Mouse (Mus musculus) hindbrain, postnatal 0 days (tissue): Measurements from ENCODE around the gene Lrfn4. TPM values are rescaled to one million over a fixed set of nuclear protein-coding genes. Genes with fewer than 3 reads are reported as not detected.

Experiments used
- ATAC-seq: fragments of 200-750 bp; cut with Nextera tagmentation; 2 replicates; pipeline ENCODE4 v1.8.0; 2017; ENCODE audit warnings: mild to moderate bottlenecking, moderate TSS enrichment, moderate library complexity
- DNase-seq: peaks from one replicate; pipeline ENCODE4 v3.0.0-alpha.2; 2015; ENCODE audit warnings: low spot score
- H3K27ac ChIP-seq: fragments of 300-500 bp; sonication (generic); 2 replicates; pipeline ENCODE4 v1.5.1; 2014; ENCODE audit warnings: mild to moderate bottlenecking
- H3K27me3 ChIP-seq: fragments of 300-500 bp; sonication (generic); 2 replicates; pipeline ENCODE4 v1.6.1; 2014; ENCODE audit warnings: low read length, mixed read lengths; ENCODE audit not compliant: insufficient read depth
- H3K36me3 ChIP-seq: fragments of 300-500 bp; sonication (generic); 2 replicates; pipeline ENCODE4 v1.6.1; 2014; ENCODE audit warnings: low read length, mixed read lengths; ENCODE audit not compliant: insufficient read depth
- H3K4me1 ChIP-seq: fragments of 300-500 bp; sonication (generic); 2 replicates; pipeline ENCODE4 v1.6.1; 2014; ENCODE audit warnings: antibody characterized with exemption, low read length, mixed read lengths; ENCODE audit not compliant: insufficient read depth
- H3K4me2 ChIP-seq: fragments of 300-500 bp; sonication (generic); 2 replicates; pipeline ENCODE4 v1.6.1; 2014; ENCODE audit warnings: low read depth, mild to moderate bottlenecking, low read length, moderate library complexity, mixed read lengths
- H3K4me3 ChIP-seq: fragments of 300-500 bp; sonication (generic); 2 replicates; pipeline ENCODE4 v1.5.1; 2014; ENCODE audit warnings: low read length
- H3K9ac ChIP-seq: fragments of 300-500 bp; sonication (generic); replicated peaks from 2 replicates; pipeline ENCODE4 v1.6.1; 2014; ENCODE audit warnings: mild to moderate bottlenecking, low read length, moderate library complexity, mixed read lengths
- H3K9me3 ChIP-seq: fragments of 300-500 bp; sonication (generic); 2 replicates; pipeline ENCODE4 v1.6.1; 2016; ENCODE audit warnings: low read length, mixed read lengths
- CTCF ChIP-seq: IDR thresholded peaks from 2 replicates; pipeline ENCODE4 v1.5.1; 2016; ENCODE audit warnings: antibody characterized with exemption, control low read depth, low read depth
- WGBS: fragments of 180-500 bp; shearing (Covaris S2); extraction: QIAGEN DNeasy Blood & Tissue Kit; methylation state at CpG from one replicate; pipeline ENCODE4 v1.1.7; 2014; 5-methylcytosine and 5-hydroxymethylcytosine counted together
- microRNA-seq, 2 experiments: library from miRNA; unstranded; fragments of <30 nt; microRNA quantifications; one replicate each; pipeline ENCODE4; 2016
- polyA plus RNA-seq: library from polyadenylated mRNA; unstranded; fragments of >200 nt; fragmentation: Nextera tagmentation; extraction: Ambion mirVana; gene quantifications from 2 replicates; pipeline ENCODE4 v1.2.1, GENCODE M21; 2015
- total RNA-seq: library from RNA; depleted of rRNA; stranded (reverse); fragments of >200 nt; gene quantifications from 2 replicates; pipeline ENCODE4 v1.2.3, GENCODE M21; 2014; rRNA removed

Gene Lrfn4
- total and polyA plus RNA-seq, 2 experiments from 2014 or later: 15.6 to 178 TPM

DNA sequence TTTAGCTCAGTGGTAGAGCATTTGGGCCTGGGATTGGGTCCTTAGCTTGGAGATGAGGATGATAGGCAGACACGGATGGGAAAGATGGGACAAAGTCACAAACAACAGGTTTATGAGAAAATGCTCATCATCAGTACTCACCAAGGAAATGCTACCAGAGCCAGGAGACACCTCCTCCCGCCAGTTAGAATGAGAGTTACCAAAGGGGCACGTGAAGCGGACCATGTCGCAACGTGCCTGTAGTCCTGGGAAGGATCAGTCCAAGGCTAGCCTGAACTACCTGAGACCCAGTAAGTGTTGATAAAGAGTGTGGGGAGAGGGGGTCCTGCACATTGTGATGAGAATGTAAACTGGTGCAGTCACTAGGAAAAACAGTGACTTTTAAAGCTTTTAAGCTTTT lies 44.7 kb downstream of the Lrfn4 start:
- H3K36me3 ChIP-seq: no peaks in the 10 kb centered on the region
- H3K4me3 ChIP-seq: no peak overlapping the region
- no peaks in the 10 kb centered on the region for H3K9me3 ChIP-seq
- H3K27me3 ChIP-seq: no peaks in the 10 kb centered on the region
- ATAC-seq (no peak), DNase-seq (no peak)
- no peak overlapping the region for H3K4me2 ChIP-seq
- TF ChIP-seq CTCF: no peak
- H3K9ac ChIP-seq: no peak overlapping the region
- peak overlapping the region; percentile 20; the same call in 1 of the 2 replicates for H3K27ac ChIP-seq
- WGBS: 85% methylated on average over 6 of the region's 6 CpGs
- no peaks in the 10 kb centered on the region for H3K4me1 ChIP-seq

DNA sequence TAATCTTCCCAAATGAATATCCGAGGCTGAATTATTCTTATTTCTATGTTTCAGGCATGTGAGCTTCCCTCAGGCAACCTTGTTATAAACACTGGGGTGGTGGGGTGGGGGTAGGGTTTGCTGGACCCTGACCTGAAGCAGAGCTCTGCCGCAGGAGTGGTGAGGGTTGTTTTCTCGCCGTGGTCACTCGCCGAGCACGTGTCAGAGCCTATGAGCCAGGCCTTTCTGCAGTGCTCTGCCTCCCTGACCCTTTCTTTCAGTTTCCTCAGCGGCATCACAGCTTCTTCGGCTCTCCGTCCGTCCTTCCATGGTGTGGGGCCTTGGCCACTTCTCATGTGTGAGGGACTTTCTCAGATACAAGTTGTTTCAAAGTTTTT lies 45.2 kb downstream of the Lrfn4 start:
- Histone ChIP-seq H3K4me2 (no peak overlapping the region), H3K36me3 (no peaks in the 10 kb centered on the region)
- WGBS: 79% methylated on average over 11 of the region's 11 CpGs

DNA sequence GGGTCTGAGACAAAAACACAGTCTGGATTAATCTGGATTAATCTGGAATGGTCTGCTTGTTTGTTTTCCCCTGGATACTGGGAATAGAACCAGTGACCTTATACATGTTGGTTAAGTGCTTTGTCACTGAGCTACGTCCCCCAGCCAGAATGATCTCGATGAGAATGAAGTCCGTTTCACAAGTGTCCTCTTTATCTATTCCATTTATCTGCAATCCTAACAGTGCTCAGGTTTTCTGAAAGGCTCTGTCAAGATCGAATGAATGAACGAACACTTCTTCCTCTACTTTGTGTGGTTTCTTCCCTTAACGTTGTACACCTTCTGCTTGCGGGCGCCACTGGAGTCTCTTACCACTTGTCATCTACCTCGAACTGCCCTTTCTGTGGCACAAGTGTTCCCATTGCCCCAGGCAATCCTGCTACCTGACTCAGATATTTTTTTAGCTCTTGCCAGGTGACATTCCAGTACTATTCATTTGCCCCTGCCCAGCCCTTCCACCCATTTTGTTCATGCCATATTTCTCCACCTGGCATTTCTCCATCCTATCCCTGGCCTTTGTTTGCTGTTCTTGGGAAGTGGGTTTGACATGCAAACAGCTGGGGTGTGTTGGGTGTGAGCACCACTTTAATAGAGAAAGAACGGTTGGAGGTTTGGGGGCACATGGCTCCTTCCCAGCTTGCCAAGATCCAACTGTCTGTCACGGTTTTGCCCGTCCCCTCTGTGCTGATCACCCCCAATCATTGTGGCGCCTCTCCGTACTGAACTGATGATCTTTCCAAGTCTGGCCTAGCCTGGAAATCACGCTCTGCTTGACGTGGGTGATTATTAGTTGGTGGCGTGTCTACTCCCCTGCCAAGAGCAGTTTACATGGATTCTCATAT lies 45.9 kb downstream of the Lrfn4 start:
- H3K27me3 ChIP-seq: no peaks in the 10 kb centered on the region
- 0 out of 2 replicates have a peak overlapping the region, but pooled peaks have one; percentile 20 for H3K27ac ChIP-seq
- DNase-seq (peak; percentile 30), ATAC-seq (peak; percentile 49; the same call in 1 of the 2 replicates)
- 68% methylated on average over 17 of the region's 17 CpGs for WGBS
- TF ChIP-seq CTCF: no peak
- no peaks in the 10 kb centered on the region for H3K9me3 ChIP-seq
- no peak overlapping the region for H3K4me2 ChIP-seq
- no peak overlapping the region for H3K9ac ChIP-seq
- H3K36me3 ChIP-seq: no peaks in the 10 kb centered on the region
- no peak overlapping the region for H3K4me3 ChIP-seq
- H3K4me1 ChIP-seq: no peaks in the 10 kb centered on the region

More for the DNA sequence above, 45.2 kb downstream of the Lrfn4 start:
- ATAC-seq (no peak), DNase-seq (no peak)
- Histone ChIP-seq H3K27me3 (no peaks in the 10 kb centered on the region), H3K9me3 (no peaks in the 10 kb centered on the region), H3K4me3 (no peak overlapping the region), H3K27ac (peak overlapping the region; percentile 20; the same call in 1 of the 2 replicates), H3K9ac (no peak overlapping the region), H3K4me1 (no peaks in the 10 kb centered on the region)
- no peak for TF ChIP-seq CTCF

DNA sequence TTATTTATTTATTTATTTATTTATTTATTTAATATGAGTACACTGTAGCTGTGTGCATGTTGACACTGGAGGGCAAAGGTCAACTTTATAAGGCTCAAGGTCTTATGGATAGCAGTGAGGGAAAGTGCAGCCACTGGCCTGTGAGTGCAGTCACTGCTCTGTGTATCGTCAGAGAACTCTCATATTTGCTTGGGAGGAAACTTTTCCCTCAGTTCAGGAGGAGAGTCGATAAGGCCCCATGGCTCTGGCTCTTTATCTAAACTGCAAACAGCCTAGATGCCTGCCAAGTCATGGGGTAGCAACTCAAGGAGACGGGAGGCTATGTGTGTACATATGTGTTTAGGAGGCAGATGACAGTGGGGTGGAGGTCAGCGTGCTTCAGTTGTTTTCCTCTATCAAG lies 46.6 kb downstream of the Lrfn4 start:
- Histone ChIP-seq H3K4me2 (no peak overlapping the region), H3K27ac (no peak overlapping the region), H3K4me1 (no peaks in the 10 kb centered on the region), H3K9me3 (no peaks in the 10 kb centered on the region), H3K4me3 (no peak overlapping the region), H3K9ac (no peak overlapping the region), H3K36me3 (no peaks in the 10 kb centered on the region), H3K27me3 (no peaks in the 10 kb centered on the region)
- 83% methylated on average over 4 of the region's 4 CpGs for WGBS
- DNase-seq (no peak), ATAC-seq (no peak)
- no peak for TF ChIP-seq CTCF

DNA sequence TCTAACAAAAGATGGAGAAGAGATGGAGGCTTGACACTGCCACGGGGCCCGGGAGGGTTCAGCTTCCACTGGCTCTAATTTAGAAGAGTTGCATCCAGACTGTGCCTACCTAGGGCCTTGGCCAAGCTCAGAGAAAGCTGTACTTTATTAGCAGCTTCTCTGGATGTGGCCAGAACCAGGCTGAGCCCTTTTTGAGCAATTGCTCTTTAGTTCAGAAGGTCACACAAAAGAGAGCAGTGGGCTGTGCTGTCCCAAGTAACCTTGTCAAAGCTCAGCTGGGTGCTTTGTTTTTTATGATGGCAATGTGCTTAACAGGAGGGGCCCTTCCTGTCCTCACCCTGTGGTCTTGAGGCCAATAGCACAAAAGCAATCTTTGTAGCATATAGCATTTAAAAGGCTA lies 47.8 kb downstream of the Lrfn4 start:
- TF ChIP-seq CTCF: no peak
- WGBS: 86% methylated on average over 2 of the region's 2 CpGs
- Histone ChIP-seq H3K9ac (no peak overlapping the region), H3K36me3 (no peaks in the 10 kb centered on the region), H3K4me3 (no peak overlapping the region), H3K9me3 (no peaks in the 10 kb centered on the region), H3K27ac (no peak overlapping the region), H3K27me3 (no peaks in the 10 kb centered on the region), H3K4me1 (no peaks in the 10 kb centered on the region), H3K4me2 (no peak overlapping the region)
- DNase-seq (no peak), ATAC-seq (no peak)

DNA sequence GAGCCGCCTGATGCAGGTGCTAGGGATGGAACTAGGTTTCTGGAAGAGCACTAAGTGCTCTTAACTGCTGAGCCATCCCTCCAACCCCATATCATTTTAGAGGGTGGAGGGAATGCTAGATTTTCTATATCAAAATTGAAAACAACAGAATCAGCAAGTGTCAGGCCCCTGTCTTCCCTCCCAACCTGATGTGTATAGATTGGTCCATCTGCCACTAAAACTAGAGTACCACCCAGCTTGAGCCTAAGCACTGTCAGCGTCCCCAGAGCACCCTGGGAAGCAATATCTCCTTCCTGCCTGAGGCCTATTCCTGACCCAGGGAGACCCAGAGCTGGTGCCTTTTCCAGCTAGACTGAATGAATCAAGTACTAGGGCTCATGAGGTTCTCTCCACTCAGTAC lies 48.6 kb downstream of the Lrfn4 start:
- no peaks in the 10 kb centered on the region for H3K9me3 ChIP-seq
- H3K27me3 ChIP-seq: no peaks in the 10 kb centered on the region
- H3K9ac ChIP-seq: no peak overlapping the region
- ATAC-seq (no peak), DNase-seq (no peak)
- H3K27ac ChIP-seq: no peak overlapping the region
- no peaks in the 10 kb centered on the region for H3K36me3 ChIP-seq
- no peaks in the 10 kb centered on the region for H3K4me1 ChIP-seq
- WGBS: 88% methylated on average over 2 of the region's 2 CpGs
- H3K4me3 ChIP-seq: no peak overlapping the region
- no peak overlapping the region for H3K4me2 ChIP-seq
- TF ChIP-seq CTCF: no peak

DNA sequence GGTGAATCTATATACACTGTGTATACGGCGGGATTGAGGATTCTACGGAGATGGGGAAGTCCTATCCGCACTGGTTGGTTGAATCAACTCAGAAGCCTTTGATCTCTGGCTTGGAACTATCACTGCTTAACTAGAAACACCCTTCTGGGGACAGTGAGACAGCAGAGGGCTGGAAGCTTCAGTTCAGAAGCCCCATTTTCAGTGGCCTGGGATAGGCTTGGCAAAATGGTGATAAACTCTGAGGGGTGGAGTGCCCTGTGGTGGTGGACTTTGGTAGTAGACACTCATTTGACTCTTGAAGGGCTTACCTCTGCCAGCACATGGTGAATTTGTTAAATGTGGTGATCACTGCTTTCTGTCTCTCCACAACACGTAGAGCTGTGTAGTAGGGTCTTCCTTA lies 49.8 kb downstream of the Lrfn4 start:
- TF ChIP-seq CTCF: no peak
- no peaks in the 10 kb centered on the region for H3K36me3 ChIP-seq
- H3K4me1 ChIP-seq: no peaks in the 10 kb centered on the region
- DNase-seq: no peak
- H3K9ac ChIP-seq: no peak overlapping the region
- H3K4me2 ChIP-seq: no peak overlapping the region
- no peak for ATAC-seq
- 96% methylated on average over 5 of the region's 5 CpGs for WGBS
- no peak overlapping the region for H3K4me3 ChIP-seq
- H3K27ac ChIP-seq: no peak overlapping the region
- no peaks in the 10 kb centered on the region for H3K27me3 ChIP-seq
- H3K9me3 ChIP-seq: no peaks in the 10 kb centered on the region

Small RNAs within 50 kb of the gene (microRNA-seq; reads per million reads assigned to microRNA genes)
- 1.2 to 1.4 reads per million in 2 experiments for gene Mir6986

Other genes starting within 250 kb of the Lrfn4 start
- 67.5 and 73.7 TPM in 2 replicates for gene Kdm2a, start 217.4 kb downstream of the Lrfn4 start, total RNA-seq
- gene Kdm2a, start 217.4 kb downstream of the Lrfn4 start, polyA plus RNA-seq: 18.0 and 19.8 TPM in 2 replicates
- gene Rhod, start 176.2 kb downstream of the Lrfn4 start, total RNA-seq: 3.5 and 7.2 TPM in 2 replicates
- gene Rhod, start 176.2 kb downstream of the Lrfn4 start, polyA plus RNA-seq: 5.2 and 5.7 TPM in 2 replicates
- gene Syt12, start 138.2 kb downstream of the Lrfn4 start, total RNA-seq: 46.2 and 54.5 TPM in 2 replicates
- 9.0 and 9.9 TPM in 2 replicates for gene Syt12, start 138.2 kb downstream of the Lrfn4 start, polyA plus RNA-seq
- gene 2010003K11Rik, start 117.1 kb downstream of the Lrfn4 start, total RNA-seq: not detected in 2 replicates
- 0.13 TPM in 1 of 2 replicates, not detected in the other for gene 2010003K11Rik, start 117.1 kb downstream of the Lrfn4 start, polyA plus RNA-seq
- 82.6 and 84.0 TPM in 2 replicates for gene Pcx, start 105.2 kb downstream of the Lrfn4 start, total RNA-seq
- 50.5 and 53.6 TPM in 2 replicates for gene Pcx, start 105.2 kb downstream of the Lrfn4 start, polyA plus RNA-seq
- 59.6 and 77.1 TPM in 2 replicates for gene Rce1, start 10.0 kb upstream of the Lrfn4 start, total RNA-seq
- gene Rce1, start 10.0 kb upstream of the Lrfn4 start, polyA plus RNA-seq: 47.6 and 48.9 TPM in 2 replicates
- 1.3 and 4.2 TPM in 2 replicates for gene Gm960, start 83.0 kb upstream of the Lrfn4 start, total RNA-seq
- gene Gm960, start 83.0 kb upstream of the Lrfn4 start, polyA plus RNA-seq: 5.2 and 5.5 TPM in 2 replicates
- gene Sptbn2, start 95.5 kb upstream of the Lrfn4 start, total RNA-seq: 143 and 164 TPM in 2 replicates
- 17.9 TPM in 2 replicates for gene Sptbn2, start 95.5 kb upstream of the Lrfn4 start, polyA plus RNA-seq
- gene Rbm4b, start 140.8 kb upstream of the Lrfn4 start, total RNA-seq: 59.2 and 69.4 TPM in 2 replicates
- 81.8 and 84.8 TPM in 2 replicates for gene Rbm4b, start 140.8 kb upstream of the Lrfn4 start, polyA plus RNA-seq
- gene Rbm4, start 178.2 kb upstream of the Lrfn4 start, total RNA-seq: 85.3 and 85.6 TPM in 2 replicates
- gene Rbm4, start 178.2 kb upstream of the Lrfn4 start, polyA plus RNA-seq: 39.7 and 40.9 TPM in 2 replicates
- 6.9 and 9.8 TPM in 2 replicates for gene Gm21992, start 195.9 kb upstream of the Lrfn4 start, total RNA-seq
- 11.9 and 19.8 TPM in 2 replicates for gene Gm21992, start 195.9 kb upstream of the Lrfn4 start, polyA plus RNA-seq
- 40.1 and 45.6 TPM in 2 replicates for gene Rbm14, start 196.0 kb upstream of the Lrfn4 start, total RNA-seq
- 37.5 TPM in 2 replicates for gene Rbm14, start 196.0 kb upstream of the Lrfn4 start, polyA plus RNA-seq
- 21.2 and 32.0 TPM in 2 replicates for gene Ccs, start 223.7 kb upstream of the Lrfn4 start, total RNA-seq
- gene Ccs, start 223.7 kb upstream of the Lrfn4 start, polyA plus RNA-seq: 48.4 and 51.1 TPM in 2 replicates
- 0.72 and 0.89 TPM in 2 replicates for gene Ccdc87, start 223.7 kb upstream of the Lrfn4 start, total RNA-seq
- gene Ccdc87, start 223.7 kb upstream of the Lrfn4 start, polyA plus RNA-seq: 0.71 and 0.83 TPM in 2 replicates
- 80.2 and 147 TPM in 2 replicates for gene Ctsf, start 239.5 kb upstream of the Lrfn4 start, total RNA-seq
- 98.2 and 106 TPM in 2 replicates for gene Ctsf, start 239.5 kb upstream of the Lrfn4 start, polyA plus RNA-seq